Mouse (Mus musculus) cerebellum, adult 2 months (tissue): ENCODE data around the gene Myo1b. TPM values are rescaled to one million over a fixed set of nuclear protein-coding genes. Genes with fewer than 3 reads are reported as not detected.
A peak's percentile ranks its signal among the peaks of the same experiment; 100 is the strongest.

ENCODE experiments used
- DNase-seq, 2 experiments: peaks; one replicate each; pipeline ENCODE4 v3.0.0; 2021
- H3K27ac ChIP-seq: fragments of 200-500 bp; 2 replicates; pipeline ENCODE4 v1.5.1; 2012; ENCODE audit warnings: low read length, control low read depth, inconsistent platforms; ENCODE audit not compliant: insufficient read depth
- H3K27me3 ChIP-seq: fragments of 200-500 bp; 2 replicates; pipeline ENCODE4 v1.6.1; 2012; ENCODE audit warnings: inconsistent platforms, mild to moderate bottlenecking, low read length, moderate library complexity; ENCODE audit not compliant: control insufficient read depth, insufficient read depth
- H3K4me1 ChIP-seq: fragments of 200-500 bp; 2 replicates; pipeline ENCODE4 v1.6.1; 2011; ENCODE audit warnings: low read length; ENCODE audit not compliant: control insufficient read depth, insufficient read depth
- H3K4me3 ChIP-seq: fragments of 200-500 bp; replicated peaks from 2 replicates; pipeline ENCODE3; 2011; ENCODE audit warnings: mild to moderate bottlenecking, low read depth, low read length, control low read depth; ENCODE audit not compliant: insufficient read depth
- CTCF ChIP-seq: fragments of 200-500 bp; IDR thresholded peaks from 2 replicates; pipeline ENCODE4 v1.5.1; 2011; ENCODE audit warnings: low read depth, mild to moderate bottlenecking, control low read depth, low read length, moderate library complexity, borderline replicate concordance; ENCODE audit not compliant: insufficient read depth
- POLR2A ChIP-seq: fragments of 200-500 bp; IDR thresholded peaks from 2 replicates; pipeline ENCODE4 v1.6.1; 2011; ENCODE audit warnings: low read length, control low read depth, borderline replicate concordance; ENCODE audit not compliant: insufficient read depth
- WGBS: fragments of 180-500 bp; shearing (Covaris S2); methylation state at CpG from one replicate; pipeline ENCODE4 v1.1.7; 2018; 5-methylcytosine and 5-hydroxymethylcytosine counted together
- polyA plus RNA-seq: library from polyadenylated mRNA; depleted of rRNA; stranded (reverse); fragments of >200 nt; gene quantifications from 2 replicates; pipeline ENCODE4 v1.2.3, GENCODE M21; 2012; rRNA removed

Gene Myo1b
- 8.6 and 10.2 TPM in 2 replicates for polyA plus RNA-seq

GRCm38 (mm10) chr1:51915576-51916156, at the start of gene Myo1b:
Myo1b (minus strand) TSS chr1:51916071.
- H3K4me1 ChIP-seq = no peaks in the 10 kb centered on the region
- TF ChIP-seq CTCF (no peak), POLR2A (no peak)
- H3K4me3 ChIP-seq = peak within 1 kb of the TSS; percentile 58
- under 1% methylated on average over 79 of the region's 79 CpGs for WGBS
- no peak within 1 kb of the TSS for H3K27ac ChIP-seq
- no peaks in the 10 kb centered on the region for H3K27me3 ChIP-seq
- peak; percentile 27 to 35 for DNase-seq

- no peak for TF ChIP-seq POLR2A
- no peak for TF ChIP-seq CTCF
- Histone ChIP-seq H3K27me3 (no peaks in the 10 kb centered on the region), H3K4me3 (no peak overlapping the region), H3K4me1 (no peaks in the 10 kb centered on the region; the same call in 1 of the 2 replicates), H3K27ac (no peak overlapping the region)
- no peak for DNase-seq
- 95% methylated on average over 2 of the region's 2 CpGs for WGBS
These were observed 48.8 kb upstream of the Myo1b start for GRCm38 (mm10) chr1:51964647-51965046.

- no peak for TF ChIP-seq CTCF
- no peak for TF ChIP-seq POLR2A
- Histone ChIP-seq H3K4me1 (no peaks in the 10 kb centered on the region), H3K27me3 (no peaks in the 10 kb centered on the region), H3K4me3 (no peak overlapping the region), H3K27ac (no peak overlapping the region)
- no peak for DNase-seq
- WGBS = 28% methylated on average over 4 of the region's 4 CpGs
These were observed 31.2 kb upstream of the Myo1b start for GRCm38 (mm10) chr1:51947116-51947515.

GRCm38 (mm10) chr1:51944755-51945154, 28.9 kb upstream of the Myo1b start:
- DNase-seq = peak; percentile 19 to 24
- 42% methylated on average over 5 of the region's 5 CpGs for WGBS
- no peaks in the 10 kb centered on the region for H3K4me1 ChIP-seq
- TF ChIP-seq POLR2A (no peak), CTCF (peak; percentile 62; the same call in 1 of the 2 replicates)
- no peak overlapping the region for H3K4me3 ChIP-seq
- no peaks in the 10 kb centered on the region for H3K27me3 ChIP-seq
- H3K27ac ChIP-seq = no peak overlapping the region

DNA sequence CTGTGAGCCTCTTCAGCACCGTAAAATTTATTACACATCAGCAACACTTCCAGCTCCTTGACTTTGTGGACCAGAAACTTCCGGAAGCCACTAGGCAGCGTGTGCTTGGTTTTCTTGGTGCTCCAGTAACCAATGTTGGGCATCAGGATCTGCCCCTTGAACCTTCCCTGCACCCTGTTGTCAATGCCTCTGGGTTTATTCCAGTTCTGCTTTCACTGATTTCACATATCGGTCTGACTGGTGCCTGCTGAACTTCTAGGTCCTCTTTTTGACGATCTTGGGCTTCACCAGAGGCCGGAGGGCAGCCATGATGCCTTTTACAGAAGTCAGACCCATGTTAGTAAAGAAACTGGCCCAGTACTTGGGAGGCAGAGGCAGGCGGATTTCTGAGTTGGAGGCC, 22.5 kb upstream of the Myo1b start:
- 91% methylated on average over 7 of the region's 7 CpGs for WGBS
- no peaks in the 10 kb centered on the region for H3K27me3 ChIP-seq
- no peak for TF ChIP-seq POLR2A
- no peak for TF ChIP-seq CTCF
- H3K4me3 ChIP-seq = no peak overlapping the region
- DNase-seq = no peak
- no peaks in the 10 kb centered on the region for H3K4me1 ChIP-seq
- no peak overlapping the region for H3K27ac ChIP-seq

- WGBS = 73% methylated on average over 2 of the region's 2 CpGs
- no peak overlapping the region for H3K4me3 ChIP-seq
- no peak overlapping the region for H3K27ac ChIP-seq
- no peaks in the 10 kb centered on the region for H3K4me1 ChIP-seq
- no peaks in the 10 kb centered on the region for H3K27me3 ChIP-seq
- no peak for DNase-seq
- TF ChIP-seq CTCF = no peak
- no peak for TF ChIP-seq POLR2A
These were observed 19.1 kb upstream of the Myo1b start for GRCm38 (mm10) chr1:51935006-51935405.

DNA sequence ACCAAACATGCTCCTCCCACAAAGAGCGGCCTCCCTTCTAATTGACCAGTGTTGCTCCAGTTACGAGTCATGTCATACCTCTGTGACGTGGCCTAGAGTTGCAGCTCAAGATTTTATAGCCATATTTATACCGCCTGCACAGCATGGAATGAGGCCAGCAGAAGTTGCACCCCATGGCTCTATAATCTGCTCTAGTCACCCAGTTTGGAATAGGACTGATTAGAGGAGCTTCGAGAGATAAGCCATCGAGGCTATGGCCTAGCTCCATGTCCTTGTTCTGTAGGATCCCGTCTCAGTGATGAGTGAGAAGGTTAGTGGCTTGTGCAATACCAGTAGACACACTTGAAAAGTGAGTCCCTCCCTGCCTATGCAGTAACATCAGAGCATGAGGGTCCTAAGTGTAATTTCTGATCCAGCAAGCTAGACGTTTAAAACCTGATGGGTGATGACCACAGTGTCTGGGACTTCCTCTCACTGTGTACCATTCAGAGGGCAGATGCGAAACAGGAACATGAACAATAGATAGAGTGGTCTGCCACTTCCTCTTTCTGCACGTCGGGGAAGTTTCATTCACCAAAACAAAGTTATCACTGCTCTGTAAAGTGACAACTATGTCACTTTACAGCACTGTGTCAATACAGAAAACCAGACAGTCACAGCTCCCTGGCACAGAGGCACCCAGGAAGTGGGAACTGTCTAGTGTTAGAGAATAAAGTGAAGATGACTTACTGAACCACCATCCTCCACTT, 18.5 kb upstream of the Myo1b start:
- H3K27ac ChIP-seq = no peak overlapping the region
- no peak for DNase-seq
- H3K4me1 ChIP-seq = no peaks in the 10 kb centered on the region
- no peak overlapping the region for H3K4me3 ChIP-seq
- TF ChIP-seq CTCF (no peak), POLR2A (no peak)
- 66% methylated on average over 11 of the region's 11 CpGs for WGBS
- H3K27me3 ChIP-seq = no peaks in the 10 kb centered on the region

- Histone ChIP-seq H3K4me3 (no peak overlapping the region), H3K27me3 (no peaks in the 10 kb centered on the region), H3K4me1 (no peaks in the 10 kb centered on the region), H3K27ac (no peak overlapping the region)
- 80% methylated on average over 3 of the region's 3 CpGs for WGBS
- TF ChIP-seq POLR2A (no peak), CTCF (no peak)
- DNase-seq = no peak
These were observed 17.0 kb upstream of the Myo1b start for GRCm38 (mm10) chr1:51932826-51933225.
